Mouse (Mus musculus): ENCODE measurements around the gene Wbp1l.

DNA sequence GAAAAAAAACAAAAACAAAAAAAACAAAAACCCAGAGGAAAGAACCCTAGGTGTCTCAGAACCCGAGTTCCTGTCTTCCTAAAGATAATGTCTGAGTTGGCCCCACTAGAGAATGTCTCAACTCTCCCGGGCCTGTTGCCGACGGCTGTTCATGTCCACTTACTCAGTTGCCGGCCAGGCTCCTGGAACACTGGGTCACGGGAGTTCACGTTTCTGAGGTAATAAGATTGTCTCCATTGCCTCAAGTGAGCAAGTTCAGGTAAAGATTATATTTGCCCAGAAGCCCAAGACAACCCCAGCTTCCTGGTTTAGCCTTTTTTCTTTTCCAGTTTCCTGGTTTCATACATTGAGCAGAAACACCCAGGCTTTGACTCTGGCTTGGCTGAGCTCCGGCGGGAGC lies 60.0 kb downstream of the Wbp1l start:
- TF ChIP-seq CTCF (IDR thresholded peaks at IDR 0.05; ENCODE audit: borderline replicate concordance, insufficient read depth, low read length) (no peak), POLR2A (IDR thresholded peaks at IDR 0.05; ENCODE audit: low read depth, low read length) (no peak)

All from embryonic fibroblast, embryonic 13.5 days (primary cell).